Mouse (Mus musculus): ENCODE data around the gene Sstr5.

The Sstr5 gene

GRCm38 (mm10) chr17:25497013-25497412, at the start of gene Sstr5:
Gene Sstr5, minus strand, starts transcription at chr17:25497288.
- no peak for DNase-seq

GRCm38 (mm10) chr17:25541768-25542167, 44.7 kb upstream of the Sstr5 start:
- DNase-seq, result no peak

GRCm38 (mm10) chr17:25540731-25541130, 43.6 kb upstream of the Sstr5 start:
- no peak for DNase-seq

- no peak for DNase-seq
These were observed 42.1 kb upstream of the Sstr5 start for GRCm38 (mm10) chr17:25538945-25539875.

GRCm38 (mm10) chr17:25530357-25531022, 33.4 kb upstream of the Sstr5 start:
- no peak for DNase-seq

GRCm38 (mm10) chr17:25522080-25522479, 25.0 kb upstream of the Sstr5 start:
- DNase-seq, result no peak

GRCm38 (mm10) chr17:25520492-25520891, 23.4 kb upstream of the Sstr5 start:
- DNase-seq, result no peak

GRCm38 (mm10) chr17:25519511-25519910, 22.4 kb upstream of the Sstr5 start:
- DNase-seq, result no peak

GRCm38 (mm10) chr17:25518144-25518543, 21.1 kb upstream of the Sstr5 start:
- no peak for DNase-seq

GRCm38 (mm10) chr17:25516315-25516714, 19.2 kb upstream of the Sstr5 start:
- no peak for DNase-seq

- DNase-seq, result no peak
These were observed 17.0 kb upstream of the Sstr5 start for GRCm38 (mm10) chr17:25514055-25514454.

- no peak for DNase-seq
These were observed 14.8 kb upstream of the Sstr5 start for GRCm38 (mm10) chr17:25511876-25512275.

- DNase-seq, result no peak
These were observed 13.2 kb upstream of the Sstr5 start for GRCm38 (mm10) chr17:25510074-25510830.

- DNase-seq, result peak; percentile 13
These were observed 11.9 kb upstream of the Sstr5 start for GRCm38 (mm10) chr17:25508860-25509577.

GRCm38 (mm10) chr17:25507799-25508198, 10.7 kb upstream of the Sstr5 start:
- DNase-seq, result peak; percentile 40

- DNase-seq, result no peak
These were observed 5.5 kb upstream of the Sstr5 start for GRCm38 (mm10) chr17:25502599-25502998.

- DNase-seq, result no peak
These were observed 15.0 kb downstream of the Sstr5 start for GRCm38 (mm10) chr17:25482092-25482491.

- no peak for DNase-seq
These were observed 16.3 kb downstream of the Sstr5 start for GRCm38 (mm10) chr17:25480820-25481219.

GRCm38 (mm10) chr17:25480152-25480551, 16.9 kb downstream of the Sstr5 start:
- no peak for DNase-seq

- peak; percentile 51 for DNase-seq
These were observed 20.9 kb downstream of the Sstr5 start for GRCm38 (mm10) chr17:25475946-25476744.

GRCm38 (mm10) chr17:25474330-25475077, 22.6 kb downstream of the Sstr5 start:
- DNase-seq, result peak; percentile 56

Measured in thymus, postnatal 25 days (tissue).